Mouse (Mus musculus) midbrain, embryonic 11.5 days (tissue): Measurements from ENCODE around the gene Sh3bp4. TPM values are rescaled to one million over a fixed set of nuclear protein-coding genes. Genes with fewer than 3 reads are reported as not detected.

Source experiments
- ATAC-seq: fragments of 200-750 bp; cut with Nextera tagmentation; 2 replicates; pipeline ENCODE4 v1.8.0; 2017; ENCODE audit warnings: moderate TSS enrichment, moderate library complexity; ENCODE audit not compliant: low FRiP score
- DNase-seq: peaks from one replicate; pipeline ENCODE4 v3.0.0; 2015; ENCODE audit warnings: low spot score; ENCODE audit errors: missing footprints
- H3K27ac ChIP-seq: fragments of 300-500 bp; sonication (generic); 2 replicates; pipeline ENCODE4 v1.5.1; 2014; ENCODE audit warnings: low read depth, low read length
- H3K27me3 ChIP-seq: fragments of 300-500 bp; sonication (generic); 2 replicates; pipeline ENCODE4 v1.6.1; 2014; ENCODE audit warnings: mild to moderate bottlenecking, low read length, moderate library complexity, mixed read lengths; ENCODE audit not compliant: control insufficient read depth, insufficient read depth
- H3K36me3 ChIP-seq: fragments of 300-500 bp; sonication (generic); 2 replicates; pipeline ENCODE4 v1.6.1; 2014; ENCODE audit warnings: mild to moderate bottlenecking, low read length, moderate library complexity, mixed read lengths; ENCODE audit not compliant: control insufficient read depth, insufficient read depth
- H3K4me1 ChIP-seq: fragments of 300-500 bp; sonication (generic); 2 replicates; pipeline ENCODE4 v1.6.1; 2014; ENCODE audit warnings: low read length; ENCODE audit not compliant: control insufficient read depth, insufficient read depth
- H3K4me2 ChIP-seq: fragments of 300-500 bp; sonication (generic); 2 replicates; pipeline ENCODE4 v1.6.1; 2014; ENCODE audit warnings: mild to moderate bottlenecking, moderate library complexity
- H3K4me3 ChIP-seq: fragments of 300-500 bp; sonication (generic); 2 replicates; pipeline ENCODE4 v1.5.1; 2014; ENCODE audit warnings: low read depth, low read length
- H3K9ac ChIP-seq: fragments of 300-500 bp; sonication (generic); 2 replicates; pipeline ENCODE4 v1.6.1; 2014; ENCODE audit warnings: low read length
- H3K9me3 ChIP-seq: fragments of 300-500 bp; sonication (generic); 2 replicates; pipeline ENCODE4 v1.6.1; 2016; ENCODE audit warnings: low read length; ENCODE audit not compliant: control insufficient read depth
- WGBS: fragments of 180-500 bp; shearing (Covaris S2); extraction: QIAGEN DNeasy Blood & Tissue Kit; methylation state at CpG from one replicate; pipeline ENCODE4 v1.1.7; 2014; 5-methylcytosine and 5-hydroxymethylcytosine counted together
- polyA plus RNA-seq: library from polyadenylated mRNA; unstranded; fragments of >200 nt; fragmentation: Nextera tagmentation; extraction: Ambion mirVana; gene quantifications from 2 replicates; pipeline ENCODE4 v1.2.1, GENCODE M21; 2014

Sh3bp4 gene
- polyA plus RNA-seq, 1 experiment from 2014 or later: 18.6 TPM

- H3K27me3 ChIP-seq: no peaks in the 10 kb centered on the region
- DNase-seq (no peak), ATAC-seq (no peak)
- no peak overlapping the region for H3K27ac ChIP-seq
- H3K4me2 ChIP-seq: no peak overlapping the region
- no peak overlapping the region for H3K4me3 ChIP-seq
- H3K9me3 ChIP-seq: no peaks in the 10 kb centered on the region
- H3K9ac ChIP-seq: no peak overlapping the region
- WGBS: 66% methylated on average over 9 of the region's 9 CpGs
- no peaks in the 10 kb centered on the region for H3K4me1 ChIP-seq
- no peaks in the 10 kb centered on the region for H3K36me3 ChIP-seq
Measured at GRCm38 (mm10) chr1:89166814-89167249, 96.6 kb downstream of the Sh3bp4 start.

GRCm38 (mm10) chr1:89171275-89171767 is 101.1 kb downstream of the Sh3bp4 start:
- Histone ChIP-seq H3K4me1 (no peaks in the 10 kb centered on the region), H3K27me3 (no peaks in the 10 kb centered on the region), H3K9me3 (no peaks in the 10 kb centered on the region), H3K27ac (no peak overlapping the region), H3K4me3 (no peak overlapping the region), H3K4me2 (no peak overlapping the region), H3K36me3 (no peaks in the 10 kb centered on the region), H3K9ac (no peak overlapping the region)
- ATAC-seq (no peak), DNase-seq (no peak)
- WGBS: 88% methylated on average over 8 of the region's 8 CpGs

GRCm38 (mm10) chr1:89174621-89175020 is 104.4 kb downstream of the Sh3bp4 start:
- DNase-seq: no peak
- H3K4me3 ChIP-seq: no peak overlapping the region
- no peak overlapping the region for H3K27ac ChIP-seq
- no peaks in the 10 kb centered on the region for H3K9me3 ChIP-seq
- no peaks in the 10 kb centered on the region for H3K36me3 ChIP-seq
- no peaks in the 10 kb centered on the region for H3K27me3 ChIP-seq
- ATAC-seq: no peak
- H3K9ac ChIP-seq: no peak overlapping the region
- no peak overlapping the region for H3K4me2 ChIP-seq
- H3K4me1 ChIP-seq: no peaks in the 10 kb centered on the region
- WGBS: 81% methylated on average over 7 of the region's 7 CpGs

GRCm38 (mm10) chr1:89175355-89175754 is 105.1 kb downstream of the Sh3bp4 start:
- Histone ChIP-seq H3K4me2 (no peak overlapping the region), H3K4me3 (no peak overlapping the region), H3K9ac (no peak overlapping the region), H3K27me3 (no peaks in the 10 kb centered on the region), H3K27ac (no peak overlapping the region), H3K9me3 (no peaks in the 10 kb centered on the region), H3K36me3 (no peaks in the 10 kb centered on the region), H3K4me1 (no peaks in the 10 kb centered on the region)
- DNase-seq (no peak), ATAC-seq (no peak)
- WGBS: 59% methylated on average over 2 of the region's 2 CpGs

- DNase-seq: peak; percentile 96
- Histone ChIP-seq H3K4me2 (peak overlapping the region; percentile 19; the same call in 1 of the 2 replicates), H3K27ac (peak overlapping the region; percentile 57; the same call in 1 of the 2 replicates), H3K9me3 (no peaks in the 10 kb centered on the region), H3K27me3 (no peaks in the 10 kb centered on the region), H3K36me3 (no peaks in the 10 kb centered on the region), H3K4me3 (no peak overlapping the region), H3K9ac (peak overlapping the region; percentile 47), H3K4me1 (peaks cover 20% of the 10 kb centered on the region)
- WGBS: 8% methylated on average over 9 of the region's 9 CpGs
- ATAC-seq: peak; percentile 79
Measured at GRCm38 (mm10) chr1:89183261-89183831, 113.1 kb downstream of the Sh3bp4 start.

GRCm38 (mm10) chr1:89184111-89184785 is 114.0 kb downstream of the Sh3bp4 start:
- H3K4me1 ChIP-seq: peaks cover 20% of the 10 kb centered on the region
- ATAC-seq: peak; percentile 10; the same call in 1 of the 2 replicates
- H3K27ac ChIP-seq: peak overlapping the region; percentile 21; the same call in 1 of the 2 replicates

GRCm38 (mm10) chr1:89184839-89185238 is 114.6 kb downstream of the Sh3bp4 start:
- Histone ChIP-seq H3K9me3 (no peaks in the 10 kb centered on the region), H3K4me3 (no peak overlapping the region), H3K36me3 (no peaks in the 10 kb centered on the region), H3K9ac (no peak overlapping the region), H3K4me1 (peaks cover 20% of the 10 kb centered on the region), H3K27ac (no peak overlapping the region), H3K27me3 (no peaks in the 10 kb centered on the region), H3K4me2 (no peak overlapping the region)
- no peak for ATAC-seq
- DNase-seq: no peak

More at GRCm38 (mm10) chr1:89184111-89184785, 114.0 kb downstream of the Sh3bp4 start:
- Histone ChIP-seq H3K27me3 (no peaks in the 10 kb centered on the region), H3K36me3 (no peaks in the 10 kb centered on the region), H3K9ac (no peak overlapping the region), H3K4me3 (no peak overlapping the region), H3K4me2 (no peak overlapping the region), H3K9me3 (no peaks in the 10 kb centered on the region)
- WGBS: 56% methylated on average over 6 of the region's 6 CpGs
- peak; percentile 90 for DNase-seq

GRCm38 (mm10) chr1:89187441-89187840 is 117.2 kb downstream of the Sh3bp4 start:
- peaks cover 18% of the 10 kb centered on the region for H3K4me1 ChIP-seq
- H3K27ac ChIP-seq: no peak overlapping the region
- no peak overlapping the region for H3K4me2 ChIP-seq

GRCm38 (mm10) chr1:89188091-89188490 is 117.9 kb downstream of the Sh3bp4 start:
- no peak for ATAC-seq
- H3K9ac ChIP-seq: no peak overlapping the region
- H3K4me1 ChIP-seq: peaks cover 12% of the 10 kb centered on the region
- H3K4me2 ChIP-seq: no peak overlapping the region
- H3K27me3 ChIP-seq: no peaks in the 10 kb centered on the region
- no peak overlapping the region for H3K27ac ChIP-seq
- no peaks in the 10 kb centered on the region for H3K36me3 ChIP-seq
- H3K4me3 ChIP-seq: no peak overlapping the region
- no peaks in the 10 kb centered on the region for H3K9me3 ChIP-seq
- peak; percentile 88 for DNase-seq
- 23% methylated on average over 4 of the region's 4 CpGs for WGBS

More at GRCm38 (mm10) chr1:89187441-89187840, 117.2 kb downstream of the Sh3bp4 start:
- ATAC-seq (no peak), DNase-seq (no peak)
- Histone ChIP-seq H3K4me3 (no peak overlapping the region), H3K27me3 (no peaks in the 10 kb centered on the region), H3K9ac (no peak overlapping the region), H3K9me3 (no peaks in the 10 kb centered on the region), H3K36me3 (no peaks in the 10 kb centered on the region)
- WGBS: 93% methylated on average over 7 of the region's 7 CpGs
